Mouse (Mus musculus) large intestine, adult 2 months (tissue): Measurements from ENCODE around the gene Casz1. TPM values are rescaled to one million over a fixed set of nuclear protein-coding genes. Genes with fewer than 3 reads are reported as not detected.

Experiments used
- DNase-seq: peaks from one replicate; pipeline ENCODE4 v3.0.0-alpha.2; 2012; ENCODE audit warnings: low read depth, low spot score
- WGBS: fragments of 180-500 bp; shearing (Covaris S2); methylation state at CpG from one replicate; pipeline ENCODE4 v1.1.7; 2018; 5-methylcytosine and 5-hydroxymethylcytosine counted together
- polyA plus RNA-seq: library from polyadenylated mRNA; depleted of rRNA; stranded (reverse); fragments of >200 nt; gene quantifications from 2 replicates; pipeline ENCODE4 v1.2.3, GENCODE M21; 2012

Gene Casz1
- polyA plus RNA-seq, 1 experiment: 26.9 TPM

DNA sequence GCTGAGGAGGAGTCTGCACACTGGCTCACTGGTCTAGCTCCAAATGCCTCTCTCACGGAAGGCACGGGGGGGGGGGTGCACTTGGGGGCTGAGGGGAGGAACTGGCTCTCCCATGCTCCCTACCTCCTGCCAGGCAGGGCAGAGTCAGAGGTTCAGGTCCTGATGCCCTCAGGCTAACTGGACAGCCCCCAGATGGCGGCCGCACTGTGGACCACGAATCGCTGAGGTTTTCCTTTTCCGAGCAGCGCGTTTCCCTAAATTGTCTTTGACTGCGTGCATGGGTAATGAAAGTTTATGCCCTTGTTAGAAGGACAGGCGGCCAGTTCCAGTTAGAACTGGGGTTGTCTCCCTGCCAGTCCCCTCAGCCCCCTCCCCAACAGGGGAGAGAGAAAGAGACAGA is 116.4 kb downstream of the Casz1 start:
- DNase-seq: no peak
- 69% methylated on average over 11 of the region's 11 CpGs for WGBS

GRCm38 (mm10) chr4:148922221-148922700 is 118.0 kb downstream of the Casz1 start:
- 50% methylated on average over 16 of the region's 16 CpGs for WGBS
- no peak for DNase-seq

DNA sequence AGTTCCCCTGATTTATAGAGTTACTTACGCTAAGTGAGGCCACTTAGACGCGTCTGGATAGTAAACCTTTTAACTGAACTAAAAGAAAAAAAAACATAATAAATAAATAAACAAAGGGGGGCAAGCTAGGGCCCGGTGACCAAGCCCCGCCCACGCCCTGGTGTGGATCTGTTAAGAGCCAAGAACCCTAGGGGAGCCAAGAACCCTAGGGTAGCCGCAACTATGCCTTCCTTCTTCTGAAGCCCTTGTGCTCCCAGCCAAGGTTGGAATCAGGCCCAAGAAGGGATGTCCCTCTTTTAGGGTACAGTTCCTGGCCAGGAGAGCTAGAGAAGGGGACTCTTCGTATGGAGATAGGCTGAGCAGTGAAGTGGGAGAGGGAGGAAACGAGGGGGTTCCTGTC is 119.2 kb downstream of the Casz1 start:
- 63% methylated on average over 9 of the region's 9 CpGs for WGBS
- DNase-seq: no peak

- no peak for DNase-seq
- 71% methylated on average over 8 of the region's 8 CpGs for WGBS
These were observed 119.7 kb downstream of the Casz1 start for GRCm38 (mm10) chr4:148923976-148924375.

DNA sequence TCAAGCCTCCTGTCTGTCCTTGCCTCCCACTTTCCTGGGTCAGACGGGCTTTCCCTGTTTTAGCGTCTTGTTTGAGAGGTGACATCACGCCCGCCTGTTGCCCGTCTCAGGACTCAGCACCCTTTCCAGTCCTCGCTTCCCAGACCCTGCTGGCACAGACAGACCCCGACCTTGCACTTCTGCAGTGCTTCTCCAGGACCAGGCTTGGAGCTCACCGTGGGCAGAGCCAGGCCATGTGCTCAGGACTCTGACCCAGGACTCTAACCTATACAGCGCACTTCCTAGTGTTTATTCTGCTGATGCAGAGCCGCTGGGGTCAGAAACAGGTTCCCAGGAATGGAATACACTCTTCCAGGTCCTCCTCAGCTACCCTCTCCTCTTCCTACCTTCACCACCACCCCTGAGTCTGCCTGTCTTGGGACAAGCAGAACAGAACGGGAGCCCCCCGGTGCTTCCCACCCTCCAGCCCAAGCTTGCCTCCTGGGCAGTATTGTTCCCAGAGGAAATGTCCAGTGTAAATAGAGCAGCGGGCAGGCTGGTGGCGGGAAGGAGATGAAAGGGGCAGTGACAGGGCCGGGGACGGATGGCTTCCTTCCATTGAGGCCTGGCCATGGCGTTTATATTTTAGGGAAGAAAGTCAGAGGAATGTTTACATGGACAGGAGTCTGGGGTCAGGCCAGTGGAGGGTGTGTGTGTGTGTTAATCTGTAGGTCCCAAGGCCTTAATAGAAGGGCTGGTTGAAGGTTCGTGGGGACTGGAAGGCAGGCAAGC is 121.5 kb downstream of the Casz1 start:
- DNase-seq: no peak
- WGBS: 64% methylated on average over 18 of the region's 18 CpGs

- no peak for DNase-seq
- WGBS: 57% methylated on average over 8 of the region's 8 CpGs
These were observed 122.2 kb downstream of the Casz1 start for GRCm38 (mm10) chr4:148926459-148926858.

GRCm38 (mm10) chr4:148928316-148928715 is 124.1 kb downstream of the Casz1 start:
- 63% methylated on average over 9 of the region's 9 CpGs for WGBS

GRCm38 (mm10) chr4:148928876-148929275 is 124.6 kb downstream of the Casz1 start:
- WGBS: 94% methylated on average over 16 of the region's 16 CpGs
- DNase-seq: no peak

More at GRCm38 (mm10) chr4:148928316-148928715, 124.1 kb downstream of the Casz1 start:
- no peak for DNase-seq

GRCm38 (mm10) chr4:148930721-148931229 is 126.5 kb downstream of the Casz1 start:
- DNase-seq: no peak
- 71% methylated on average over 9 of the region's 9 CpGs for WGBS

DNA sequence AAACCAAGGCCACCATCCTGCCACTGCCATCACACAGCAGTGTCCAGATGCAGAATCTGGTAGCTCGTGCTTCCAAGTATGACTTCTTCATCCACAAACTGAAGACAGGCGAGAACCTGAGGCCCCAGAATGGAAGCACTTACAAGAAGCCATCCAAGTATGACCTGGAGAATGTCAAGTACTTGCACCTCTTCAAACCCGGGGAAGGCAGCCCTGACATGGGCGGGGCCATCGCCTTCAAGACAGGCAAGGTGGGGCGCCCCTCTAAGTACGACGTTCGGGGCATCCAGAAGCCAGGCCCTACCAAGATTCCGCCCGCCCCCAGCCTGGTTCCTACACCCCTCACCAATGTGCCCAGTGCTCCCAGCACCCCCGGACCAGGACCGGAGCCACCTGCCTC is 128.9 kb downstream of the Casz1 start:
- DNase-seq: no peak
- 80% methylated on average over 13 of the region's 13 CpGs for WGBS

DNA sequence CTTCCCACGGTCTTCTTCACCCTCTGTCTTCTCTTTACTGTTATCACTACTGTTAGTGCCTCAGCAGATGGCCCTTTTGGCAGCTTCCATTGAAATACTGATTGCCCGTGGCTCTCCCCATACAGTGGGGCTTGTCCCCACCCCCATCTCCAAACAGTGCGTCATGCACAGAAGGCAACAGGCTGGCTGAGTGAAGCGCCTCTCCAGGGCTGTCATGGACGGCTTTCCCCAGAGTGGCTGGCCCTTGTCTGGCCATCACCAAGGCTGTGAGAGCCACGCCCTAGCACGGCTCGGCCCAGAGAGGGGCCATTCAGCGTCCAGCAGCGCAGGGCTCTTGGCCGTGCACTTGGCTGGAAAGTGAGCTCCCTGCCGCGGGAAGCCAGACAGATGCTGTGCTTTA is 131.0 kb downstream of the Casz1 start:
- WGBS: 65% methylated on average over 13 of the region's 13 CpGs
- DNase-seq: no peak

GRCm38 (mm10) chr4:148936111-148936510 is 131.9 kb downstream of the Casz1 start:
- WGBS: 87% methylated on average over 12 of the region's 12 CpGs
- DNase-seq: no peak

GRCm38 (mm10) chr4:148936727-148937126 is 132.5 kb downstream of the Casz1 start:
- DNase-seq: no peak
- WGBS: 83% methylated on average over 12 of the region's 12 CpGs

GRCm38 (mm10) chr4:148938546-148938945 is 134.3 kb downstream of the Casz1 start:
- 94% methylated on average over 26 of the region's 26 CpGs for WGBS
- DNase-seq: no peak

GRCm38 (mm10) chr4:148940674-148941211 is 136.5 kb downstream of the Casz1 start:
- 36% methylated on average over 25 of the region's 25 CpGs for WGBS
- DNase-seq: no peak

- WGBS: 69% methylated on average over 11 of the region's 11 CpGs
- no peak for DNase-seq
These were observed 137.1 kb downstream of the Casz1 start for GRCm38 (mm10) chr4:148941321-148941720.

- WGBS: 83% methylated on average over 5 of the region's 5 CpGs
- no peak for DNase-seq
These were observed 138.9 kb downstream of the Casz1 start for GRCm38 (mm10) chr4:148943099-148943498.

DNA sequence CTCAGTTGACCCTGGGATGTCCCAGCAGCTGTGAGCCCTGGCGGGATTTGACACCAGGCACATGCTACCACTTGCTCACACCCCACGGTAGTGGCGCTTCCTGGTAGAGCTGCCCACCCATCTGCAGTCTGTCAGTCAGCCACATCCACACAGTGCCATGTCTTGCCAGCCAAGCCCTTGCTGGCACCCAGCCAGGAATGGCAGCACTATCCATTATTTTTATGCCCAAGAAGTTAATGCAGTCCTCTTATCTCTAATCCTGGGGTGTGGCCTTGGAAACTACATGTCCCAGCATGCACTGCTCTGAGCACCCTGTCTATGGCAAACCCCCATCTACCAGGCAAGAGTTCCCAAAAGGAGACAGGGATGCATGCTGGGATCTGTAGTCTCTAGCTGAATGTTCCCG is 141.2 kb downstream of the Casz1 start:
- WGBS: 55% methylated on average over 4 of the region's 4 CpGs
- DNase-seq: no peak

GRCm38 (mm10) chr4:148946071-148946470 is 141.8 kb downstream of the Casz1 start:
- WGBS: 89% methylated on average over 8 of the region's 8 CpGs
- DNase-seq: no peak

GRCm38 (mm10) chr4:148947833-148948388 is 143.7 kb downstream of the Casz1 start:
- DNase-seq: no peak
- 24% methylated on average over 10 of the region's 10 CpGs for WGBS

GRCm38 (mm10) chr4:148950487-148950886 is 146.3 kb downstream of the Casz1 start:
- no peak for DNase-seq
- 29% methylated on average over 6 of the region's 6 CpGs for whole genome bisulfite sequencing
